Mouse (Mus musculus): Measurements from ENCODE around the gene Cypt15. TPM values are rescaled to one million over a fixed set of nuclear protein-coding genes. Genes with fewer than 3 reads are reported as not detected.
"Not testable (repeated sequence)": the region's sequence is repeated elsewhere in the genome, so short reads cannot be mapped to it uniquely, and the experiment has no call there.

Gene Cypt15
- total RNA-seq (2021), result not detected
- long read RNA-seq, experiment 1, result 0 reads
- long read RNA-seq, experiment 2, result 0 reads

GRCm38 (mm10) chrX:39345967-39346366 is at the start of gene Cypt15:
TSS of gene Cypt15 (plus strand) at chrX:39346267.
- DNase-seq (ENCODE audit: low spot score in 2 of 2), result not testable (repeated sequence)

- DNase-seq (ENCODE audit: low spot score in 2 of 2), result no peak
Observed at GRCm38 (mm10) chrX:39370932-39371331, 24.9 kb downstream of the Cypt15 start.

GRCm38 (mm10) chrX:39378830-39379229 is 32.8 kb downstream of the Cypt15 start:
- no peak for DNase-seq (ENCODE audit: low spot score in 2 of 2)

- no peak for DNase-seq (ENCODE audit: low spot score in 2 of 2)
Observed at GRCm38 (mm10) chrX:39383806-39384205, 37.7 kb downstream of the Cypt15 start.
